Mouse (Mus musculus) left cerebral cortex, adult 11 months (tissue): ENCODE measurements around the gene Slc16a4.

Source experiments
- DNase-seq: peaks from one replicate; pipeline ENCODE4 v3.0.0; 2022; ENCODE audit warnings: low spot score

Slc16a4 gene

DNA sequence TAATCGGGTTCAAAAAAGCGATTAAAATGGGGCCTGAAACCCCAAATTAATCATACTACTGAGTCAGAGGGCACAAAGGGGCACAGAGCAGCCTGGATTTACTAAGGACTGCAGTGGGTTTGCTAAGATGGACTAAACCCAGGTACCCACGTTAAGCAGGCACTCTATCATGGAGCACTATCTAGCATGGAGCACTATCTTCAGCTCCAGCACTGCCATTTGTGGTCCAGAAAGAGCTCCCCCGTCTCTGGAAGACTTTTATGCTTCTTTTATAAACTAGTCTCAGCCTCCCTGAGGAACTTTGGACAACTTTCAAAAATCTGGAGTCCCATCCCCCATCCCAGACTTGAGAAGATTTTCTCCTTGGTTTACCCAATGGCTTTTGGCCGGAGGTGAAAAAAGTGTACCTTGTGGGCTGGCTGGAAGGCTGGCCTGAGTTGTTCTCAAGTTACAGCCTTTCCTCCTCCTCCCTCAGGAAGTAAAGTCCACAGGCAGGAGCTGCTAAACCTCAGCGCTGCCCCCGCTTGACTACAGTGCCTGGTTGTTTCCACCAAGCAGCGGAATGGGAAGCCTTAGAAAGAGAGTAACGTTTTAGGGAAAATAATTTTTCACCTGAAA lies at the start of gene Slc16a4:
Gene Slc16a4, plus strand, starts transcription at position 467 of the 618 bp plus-strand sequence.
- no peak for DNase-seq

DNA sequence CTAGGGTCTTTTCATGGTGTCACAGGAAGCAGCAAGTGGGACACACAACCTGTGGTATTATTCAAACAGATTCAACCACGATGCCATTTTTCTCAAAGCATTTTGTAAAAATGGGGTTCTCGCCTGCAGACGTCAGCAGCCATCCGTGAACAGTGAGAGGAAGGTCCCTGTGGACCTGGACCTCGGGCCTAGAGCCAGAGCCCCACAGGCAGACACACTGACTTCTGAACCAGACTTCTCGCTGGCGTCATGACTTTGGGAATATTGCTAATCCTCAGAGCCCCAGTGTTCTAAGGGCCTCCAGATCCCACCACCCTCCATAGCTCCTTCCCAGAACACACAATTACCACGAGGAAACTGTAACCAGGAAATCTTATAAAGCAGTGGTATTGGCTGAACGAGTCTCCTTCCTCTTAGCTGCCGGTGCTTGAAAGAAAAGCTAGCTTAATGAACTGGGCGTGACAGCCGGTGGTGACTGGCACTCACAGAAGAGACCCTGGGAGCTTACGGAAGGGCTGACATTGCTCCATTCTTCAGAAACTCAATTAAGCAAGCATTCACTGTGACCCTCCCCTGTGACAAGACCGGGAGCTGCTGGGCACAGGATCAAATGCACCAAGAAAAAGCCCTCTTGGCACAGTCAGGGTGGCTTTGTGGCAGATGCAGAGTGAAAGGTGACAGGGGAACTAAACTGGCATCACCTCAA lies 49.5 kb upstream of the Slc16a4 start:
- no peak for DNase-seq

DNA sequence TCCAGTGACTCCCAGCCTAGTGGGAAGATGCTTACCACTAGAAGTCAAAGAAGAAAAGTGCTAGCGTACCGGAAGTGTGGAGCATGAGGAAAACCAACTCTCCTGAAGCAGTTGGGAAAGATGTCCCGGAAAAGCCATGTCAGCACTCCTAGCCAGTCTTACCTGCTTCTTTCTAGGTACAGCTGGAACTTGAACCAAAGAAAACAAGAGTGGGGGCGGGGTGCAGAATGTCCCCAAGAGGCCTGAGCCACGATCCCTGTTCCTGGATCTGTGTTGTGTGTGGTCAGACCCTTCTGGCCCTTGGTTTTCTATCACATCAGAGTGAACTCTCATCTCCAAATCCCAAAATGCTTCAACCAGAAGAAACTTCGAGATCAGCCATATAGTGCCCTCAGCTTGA lies 44.2 kb upstream of the Slc16a4 start:
- no peak for DNase-seq

DNA sequence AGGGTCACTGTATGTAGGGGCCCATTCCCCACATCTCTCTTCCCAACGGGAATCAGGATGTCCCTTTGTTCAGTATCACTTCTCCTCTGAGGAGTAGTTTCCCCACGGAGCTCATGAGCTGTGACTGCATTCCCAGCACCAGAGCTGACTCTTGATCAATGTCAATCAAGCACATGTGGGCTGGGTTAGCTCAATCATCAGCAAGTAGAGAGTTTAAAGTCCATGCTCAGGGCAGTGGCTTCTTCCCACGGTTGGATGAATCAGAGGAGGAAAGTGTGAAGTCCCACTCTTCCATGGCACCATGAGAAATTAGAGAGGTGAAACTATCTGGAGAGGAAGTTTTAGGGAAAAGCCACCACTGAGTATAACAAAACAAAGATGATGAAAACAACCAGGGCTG lies 42.0 kb upstream of the Slc16a4 start:
- no peak for DNase-seq

DNA sequence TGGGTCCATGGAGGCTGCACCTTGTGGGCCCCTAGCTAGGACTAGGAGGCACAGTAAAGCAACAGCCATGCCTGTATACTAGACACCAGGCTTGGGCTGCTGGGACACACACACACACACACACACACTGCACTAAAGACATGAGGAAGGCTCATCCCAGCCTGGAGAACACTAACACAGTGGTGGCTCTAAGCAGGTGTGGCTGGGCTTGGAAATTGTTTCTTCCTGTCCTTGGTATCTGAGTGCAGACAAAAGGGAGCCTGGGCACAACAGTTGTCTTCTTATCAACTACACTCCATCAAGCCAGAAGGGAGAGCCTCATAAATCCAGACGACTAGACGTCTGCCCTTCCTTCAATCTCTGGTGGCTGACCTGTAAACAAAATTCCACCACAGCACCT lies 40.7 kb upstream of the Slc16a4 start:
- DNase-seq: no peak

DNA sequence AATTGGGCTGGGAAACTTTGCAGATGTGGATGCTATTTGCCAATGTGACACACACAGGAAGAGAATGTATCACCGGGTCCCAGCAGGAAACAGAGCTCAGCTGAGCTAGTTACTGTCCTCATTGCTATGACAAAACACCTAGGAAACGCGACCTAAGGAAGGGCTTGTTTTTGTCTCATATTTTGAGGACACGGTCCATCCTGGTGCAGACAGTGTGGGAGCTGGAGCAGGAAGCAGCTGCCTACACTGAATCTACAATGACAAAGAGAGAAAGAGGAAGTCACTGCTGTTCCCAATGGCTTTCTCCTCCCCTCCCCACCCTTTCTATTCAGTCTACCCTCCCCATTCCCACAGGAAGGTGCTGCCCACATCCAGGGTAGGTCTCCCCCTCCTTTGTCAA lies 39.0 kb upstream of the Slc16a4 start:
- no peak for DNase-seq

DNA sequence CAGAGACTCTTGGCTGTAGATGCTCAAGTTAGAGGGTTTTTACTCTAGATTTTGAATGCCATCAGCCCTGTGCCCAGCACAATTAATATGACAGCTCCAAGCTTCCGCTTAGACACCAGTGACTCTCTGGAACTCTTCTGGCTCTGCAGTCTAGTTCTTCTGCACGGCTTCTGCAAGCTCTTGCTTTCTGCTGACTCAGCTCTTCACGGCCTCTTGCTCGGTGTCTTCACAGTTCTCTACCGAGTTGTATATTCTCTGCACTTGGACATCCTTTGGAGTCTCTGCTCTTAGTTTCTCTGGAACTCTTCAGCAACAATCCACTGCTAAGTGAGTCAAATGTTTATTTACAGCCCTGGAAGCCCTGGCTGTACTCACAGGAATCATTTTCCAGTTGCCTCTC lies 37.1 kb upstream of the Slc16a4 start:
- DNase-seq: no peak

DNA sequence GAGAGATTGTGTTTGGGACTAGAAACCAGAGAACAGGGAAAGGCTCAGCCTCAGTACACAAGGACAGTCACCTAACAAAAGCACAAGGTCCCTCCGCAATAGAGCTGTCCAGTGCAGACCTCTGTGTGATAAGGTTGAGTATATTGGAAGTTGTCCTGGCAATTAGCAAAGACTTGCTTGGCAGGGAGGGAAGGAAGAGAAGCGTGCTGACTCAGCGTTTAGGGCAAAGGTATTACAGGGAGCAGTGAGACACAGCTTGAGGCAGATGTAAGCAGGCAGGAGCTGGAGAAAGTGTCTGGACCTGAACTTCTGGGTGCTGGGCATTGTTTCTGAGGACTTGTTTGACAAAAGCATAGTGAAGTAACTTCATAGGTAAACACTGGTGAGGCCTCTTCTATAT lies 35.0 kb upstream of the Slc16a4 start:
- DNase-seq: no peak

DNA sequence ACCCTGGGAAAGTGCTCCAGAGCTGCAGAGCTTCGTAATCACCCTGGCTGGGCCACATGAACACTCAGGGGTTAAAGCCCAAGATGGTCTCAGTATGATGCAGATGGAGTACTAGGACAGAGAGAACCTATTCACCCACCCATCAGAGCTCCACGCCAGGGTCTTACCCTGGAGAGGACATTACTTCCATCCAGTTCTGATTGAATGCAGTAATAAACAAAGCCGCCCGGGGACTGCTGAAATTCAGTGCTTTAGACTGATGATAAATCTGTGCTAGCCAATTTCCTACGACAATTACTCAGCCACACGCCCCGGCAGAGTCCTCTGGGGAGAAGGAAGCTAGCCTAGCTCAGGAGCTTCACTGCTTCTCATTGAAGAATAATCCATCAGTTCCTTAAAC lies 34.3 kb upstream of the Slc16a4 start:
- DNase-seq: no peak

DNA sequence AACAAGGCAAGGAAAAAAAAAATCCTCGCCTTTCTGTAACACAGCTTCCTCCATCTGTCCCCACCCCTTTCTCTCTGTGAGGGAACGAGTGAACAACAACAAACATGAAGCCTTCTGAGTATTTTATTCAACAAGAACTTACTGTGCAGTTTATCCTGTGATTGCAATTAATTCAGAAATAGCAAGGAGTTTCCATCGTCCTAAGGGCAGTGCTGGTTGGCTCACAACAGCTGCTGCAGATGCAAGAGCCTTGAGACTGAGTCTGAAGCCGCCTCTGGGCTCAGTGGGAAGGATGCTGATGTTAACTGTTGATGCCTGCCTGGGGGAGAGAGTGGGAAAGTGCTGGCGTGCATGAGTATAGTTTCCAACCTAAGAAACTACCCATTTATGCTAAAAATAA lies 33.1 kb upstream of the Slc16a4 start:
- DNase-seq: no peak

DNA sequence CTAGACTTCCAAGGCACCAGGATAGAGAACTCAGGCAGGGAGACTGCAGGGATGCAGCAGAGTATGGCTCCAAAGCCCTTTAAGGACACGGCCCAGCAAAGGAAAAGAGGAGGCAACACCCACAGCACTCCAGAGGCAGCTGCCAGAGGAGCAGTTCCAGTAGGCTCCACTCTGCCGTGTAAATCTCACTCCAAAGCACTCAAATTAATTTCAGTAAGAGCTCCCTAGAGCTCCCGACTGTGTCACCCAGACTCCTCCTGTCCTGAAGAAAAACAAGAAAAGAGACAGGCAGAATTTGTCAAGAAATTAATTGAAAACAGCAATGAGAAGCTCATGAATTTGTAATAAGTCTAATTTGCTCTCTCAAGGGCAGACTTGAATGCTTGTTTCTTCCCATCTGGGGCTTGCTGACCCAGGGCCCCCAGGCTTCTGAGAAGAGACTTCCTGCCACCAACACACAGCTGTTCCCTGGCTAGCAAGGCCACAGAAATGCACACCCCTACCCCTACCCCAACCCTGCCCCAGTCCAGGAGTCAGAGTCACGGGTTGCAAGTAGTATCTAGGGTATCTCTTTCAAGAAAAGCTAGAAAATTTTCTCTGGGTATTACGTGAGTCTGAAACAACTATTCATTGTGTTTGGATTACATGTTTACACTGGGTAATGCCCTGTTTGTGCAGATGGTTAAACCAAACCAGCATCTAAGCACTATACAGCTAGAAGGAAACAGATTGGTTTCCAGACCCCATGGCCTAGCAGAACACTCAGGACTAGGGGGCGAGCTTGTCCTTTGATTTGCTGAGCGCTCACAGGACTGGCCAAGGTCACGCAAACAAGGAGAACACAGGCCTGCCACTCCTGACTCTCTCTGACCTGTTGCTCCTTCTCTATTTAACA lies 29.8 kb upstream of the Slc16a4 start:
- DNase-seq: no peak

DNA sequence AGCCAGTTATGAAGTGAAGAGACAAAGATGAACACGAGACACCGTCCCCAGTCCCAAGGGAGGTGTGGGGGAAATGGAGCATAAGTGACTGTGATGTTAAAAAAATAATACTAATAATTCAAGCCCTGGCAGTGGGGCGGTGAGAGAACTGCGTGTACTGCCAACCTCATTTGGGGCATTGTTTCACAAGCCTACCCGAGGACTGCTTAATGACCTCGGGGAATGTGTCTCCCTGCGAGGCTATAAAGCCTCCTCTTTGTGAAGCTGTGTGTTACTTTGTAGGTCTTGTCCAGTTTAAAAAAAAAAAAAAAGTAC lies 29.2 kb upstream of the Slc16a4 start:
- no peak for DNase-seq

DNA sequence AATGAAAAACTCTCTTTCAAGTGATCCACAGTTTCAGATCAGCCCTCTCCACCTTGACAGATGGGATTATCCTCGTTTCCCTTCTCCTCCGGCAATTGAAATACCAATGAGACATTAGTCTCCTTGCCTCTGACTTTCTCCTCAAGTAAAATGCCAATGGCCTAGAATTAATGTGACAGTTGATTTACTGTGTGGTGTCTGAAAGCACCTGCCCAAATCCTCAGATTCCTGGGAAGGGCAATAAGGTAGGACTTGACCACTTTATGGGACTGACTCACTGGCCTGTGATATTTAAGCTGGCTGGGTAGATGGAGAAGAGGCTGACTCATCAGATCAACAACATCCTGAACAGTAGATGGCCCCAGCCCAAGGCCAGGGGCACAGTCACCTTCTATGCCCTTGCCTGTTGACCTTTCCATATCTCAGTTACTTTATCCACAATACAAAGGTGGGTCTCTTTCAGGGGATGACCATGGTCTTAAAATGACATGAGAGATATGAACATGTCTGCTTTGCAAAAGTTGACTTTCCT lies 24.1 kb upstream of the Slc16a4 start:
- DNase-seq: no peak

DNA sequence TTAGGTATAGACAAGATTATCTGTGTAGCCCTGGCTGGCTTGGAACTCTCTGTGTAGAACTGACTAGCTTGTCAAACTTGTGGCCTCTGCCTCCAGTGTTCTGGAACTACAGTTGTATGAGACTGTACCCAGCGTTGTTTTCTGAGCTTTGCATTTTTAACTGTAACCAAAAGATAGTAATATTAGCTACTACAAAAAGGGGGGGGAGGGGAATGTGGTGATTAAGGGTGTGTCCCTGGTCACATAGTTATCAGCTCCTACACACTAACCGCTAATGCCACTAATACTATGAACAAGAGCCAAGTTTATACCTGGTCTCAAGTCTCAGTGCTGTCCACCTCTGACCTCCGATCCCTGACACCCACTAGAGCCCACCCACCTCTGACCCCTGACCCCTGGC lies 18.6 kb upstream of the Slc16a4 start:
- no peak for DNase-seq

DNA sequence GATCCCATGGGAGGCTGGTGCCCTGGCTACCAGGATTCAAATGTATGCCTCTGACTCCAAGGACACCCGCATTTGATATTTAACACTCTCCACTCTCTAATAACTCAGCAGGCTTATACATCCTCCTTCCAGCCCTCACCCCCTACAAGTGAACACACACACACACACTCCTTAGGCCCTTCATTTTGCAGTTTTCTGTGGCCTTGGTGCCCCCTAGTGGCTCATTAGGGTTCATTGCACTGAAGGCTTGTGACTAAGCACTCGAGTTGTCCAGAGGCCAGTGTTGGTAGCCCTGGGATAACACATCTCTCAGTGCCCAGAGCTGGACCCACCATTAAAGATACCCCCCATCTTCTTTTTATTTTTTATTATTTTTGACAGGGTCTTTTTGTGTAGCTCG lies 17.2 kb upstream of the Slc16a4 start:
- peak; percentile 53 for DNase-seq

DNA sequence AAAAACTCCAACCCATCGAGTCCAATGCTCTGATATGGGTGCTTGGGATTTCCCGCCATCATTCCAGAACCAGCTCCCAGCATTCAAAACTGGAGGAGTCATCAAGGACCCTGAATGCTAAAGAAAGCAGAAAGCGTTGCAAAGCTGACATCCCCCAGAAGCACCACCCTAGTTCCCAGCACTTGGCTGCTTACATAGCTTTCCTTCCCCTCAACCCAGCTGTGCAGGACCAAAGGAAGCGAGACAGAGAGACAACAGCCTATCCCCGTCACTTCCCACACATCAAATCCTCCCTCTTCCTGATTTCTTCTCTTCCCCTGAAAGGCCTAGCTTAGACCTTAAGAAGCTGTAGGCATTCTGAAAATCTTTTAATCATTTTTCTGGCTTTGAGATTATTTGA lies 15.7 kb upstream of the Slc16a4 start:
- no peak for DNase-seq

DNA sequence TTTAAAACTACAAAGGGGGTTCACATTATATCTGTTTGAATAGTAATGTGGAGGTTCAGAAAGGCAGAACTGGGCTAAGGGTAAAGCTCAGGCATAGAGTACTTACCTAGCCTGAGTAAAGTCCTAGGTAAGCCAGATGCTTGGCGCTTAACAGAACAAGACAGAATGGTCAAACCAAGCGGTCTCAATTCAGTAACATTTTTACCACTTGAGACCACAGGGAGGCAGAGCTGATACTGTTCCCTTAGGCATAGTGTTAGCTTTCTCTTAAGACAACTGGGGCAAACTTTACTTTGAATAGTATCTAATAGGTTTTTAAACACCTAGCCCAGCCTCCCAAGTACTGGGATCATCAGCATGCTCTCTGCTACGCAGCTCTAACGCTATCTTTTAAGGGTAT lies 15.0 kb upstream of the Slc16a4 start:
- DNase-seq: no peak

DNA sequence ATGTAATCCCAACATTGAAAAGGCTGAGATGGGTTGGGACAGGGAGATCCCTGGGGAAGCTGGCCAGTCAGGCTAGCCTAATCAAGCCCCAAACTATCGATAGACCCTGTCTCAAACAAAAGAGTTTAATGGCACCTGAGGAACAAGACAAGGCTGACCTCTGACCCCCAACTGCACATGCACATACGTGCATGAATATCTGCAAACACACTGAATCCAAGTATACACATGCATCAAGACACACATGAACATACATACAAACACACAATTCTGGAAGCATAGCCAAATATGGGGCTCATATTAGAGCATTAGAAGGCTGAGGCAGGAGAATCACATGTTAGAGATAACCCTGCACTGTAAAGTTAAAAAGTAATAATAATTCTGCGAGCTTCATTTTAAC lies 14.4 kb upstream of the Slc16a4 start:
- no peak for DNase-seq

DNA sequence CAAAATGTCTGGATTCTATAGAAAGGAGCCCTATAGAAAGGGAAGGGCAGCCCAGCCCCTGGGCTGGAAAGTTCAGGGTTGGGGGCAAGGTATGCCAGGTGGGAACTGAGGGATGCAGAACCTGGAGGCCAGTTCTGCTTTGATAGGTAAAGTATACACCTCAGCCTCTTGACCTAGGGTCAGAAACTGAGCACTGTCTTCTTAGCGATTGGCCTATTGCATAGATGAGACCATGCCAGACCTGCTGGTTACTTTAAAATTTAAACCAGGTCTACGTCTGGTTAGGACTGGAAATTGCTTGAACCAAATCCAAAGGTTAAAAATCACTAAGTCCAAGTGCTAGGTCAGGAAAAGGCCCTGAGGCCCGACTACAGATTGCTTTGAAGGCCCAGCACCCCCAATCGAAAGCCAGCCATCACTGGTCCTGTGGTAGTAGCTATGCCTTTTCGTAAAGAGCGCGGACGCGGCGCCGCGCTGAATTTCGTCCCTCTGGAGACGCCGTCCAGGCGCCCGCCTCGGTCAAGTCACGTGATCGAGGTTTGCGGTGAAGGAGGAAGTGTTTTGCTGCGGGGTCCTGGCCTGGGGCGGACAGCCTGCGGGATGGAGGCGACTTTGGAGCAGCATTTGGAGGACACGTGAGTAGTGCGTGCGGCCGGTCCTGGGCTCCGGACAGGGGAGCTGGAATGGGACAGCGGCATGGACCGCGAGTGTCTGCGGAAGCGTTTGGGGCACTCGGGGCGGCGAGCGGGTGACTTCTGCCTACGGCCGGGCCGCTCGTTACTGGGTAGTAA lies 12.4 kb upstream of the Slc16a4 start, which contains the start of gene Lamtor5:
Gene Lamtor5, plus strand, starts transcription at position 380 of the 791 bp plus-strand sequence.
- peak; percentile 86 for DNase-seq

DNA sequence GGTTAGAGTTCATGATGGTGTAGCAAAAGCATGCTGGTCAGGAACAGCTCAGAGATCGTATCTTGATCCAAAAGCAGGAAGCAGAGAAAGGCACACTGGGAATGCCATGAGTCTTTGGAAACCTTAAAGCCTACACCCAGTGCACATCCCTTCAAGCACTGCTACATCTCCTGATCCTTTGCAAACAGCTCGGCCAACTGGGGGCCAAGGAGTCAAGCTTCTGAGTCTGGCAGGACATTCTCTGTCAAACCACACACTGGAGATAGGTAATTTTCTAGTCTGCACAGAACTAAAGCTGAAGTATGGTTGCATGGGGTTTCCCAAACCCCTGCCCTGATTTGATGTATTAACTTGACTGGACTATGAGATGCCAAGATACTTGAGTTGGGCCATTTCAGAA lies 4.9 kb upstream of the Slc16a4 start:
- no peak for DNase-seq

DNA sequence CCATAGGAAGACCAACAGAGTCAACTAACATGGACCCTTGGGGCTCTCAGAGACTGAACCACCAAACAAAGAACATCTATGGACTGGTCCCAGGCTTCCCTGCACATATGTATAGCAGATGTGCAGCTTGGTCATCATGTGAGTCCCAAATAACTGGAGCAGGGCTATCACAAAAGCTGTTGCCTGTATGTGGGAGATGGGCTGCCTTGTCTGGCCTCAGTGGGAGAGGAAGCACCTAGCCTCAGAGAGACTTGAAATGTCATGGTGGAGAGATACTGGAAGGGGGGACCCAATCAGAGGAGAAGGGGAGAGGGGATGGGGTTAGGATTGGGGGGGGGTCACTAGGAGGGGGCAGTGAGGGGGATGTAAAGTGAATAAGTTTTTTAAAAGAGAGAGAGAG lies 3.7 kb upstream of the Slc16a4 start:
- no peak for DNase-seq
